Comparison of ENCODE assay signal across 8 mouse cellular contexts in genomic region chr1:40790324-40791141, GRCm38 (mm10). TPM values are rescaled to one million over a fixed set of nuclear protein-coding genes. Genes with fewer than 3 reads are reported as not detected.
DNase-seq lines count a peak whose midpoint lies in the region; ATAC-seq and TF ChIP-seq lines count a peak whose summit lies in the region.

Gene Mfsd9, minus strand, starts transcription at chr1:40790687.

- DNase-seq in adrenal gland, postnatal 14 days, result peak; percentile 95
- peak; percentile 94 for DNase-seq in embryonic facial prominence, embryonic 10.5 days (ENCODE audit: low spot score)
- DNase-seq in left cerebral cortex, postnatal 4 days, result peak; percentile 93
- DNase-seq in midbrain, embryonic 11.5 days (ENCODE audit: low spot score, missing footprints), result peak; percentile 99
- DNase-seq in right cerebral cortex, postnatal 4 days, result peak; percentile 93
- DNase-seq in yolk sac, embryonic 10.5 days (ENCODE audit: low spot score), result peak; percentile 86

- H3K9ac ChIP-seq in intestine, postnatal 0 days (ENCODE audit: low read depth, low read length), result peak within 1 kb of the TSS; percentile 64
- H3K9ac ChIP-seq in midbrain, embryonic 11.5 days (ENCODE audit: low read length), result peak within 1 kb of the TSS; percentile 58

- no peaks in the 10 kb centered on the region for H3K36me3 ChIP-seq in embryonic facial prominence, embryonic 10.5 days (replicated peaks)
- H3K36me3 ChIP-seq in intestine, postnatal 0 days (ENCODE audit: control insufficient read depth, insufficient read depth), result no peaks in the 10 kb centered on the region
- H3K36me3 ChIP-seq in midbrain, embryonic 11.5 days (ENCODE audit: control insufficient read depth, insufficient read depth, low read length), result no peaks in the 10 kb centered on the region

- peaks cover 9% of the 10 kb centered on the region; the same call in 1 of the 2 replicates for H3K4me1 ChIP-seq in embryonic facial prominence, embryonic 10.5 days
- no peaks in the 10 kb centered on the region for H3K4me1 ChIP-seq in intestine, postnatal 0 days (replicated peaks; ENCODE audit: control insufficient read depth, insufficient read depth, low read length)
- peaks cover 4% of the 10 kb centered on the region; the same call in 1 of the 2 replicates for H3K4me1 ChIP-seq in midbrain, embryonic 11.5 days (ENCODE audit: control insufficient read depth, insufficient read depth, low read length)

- peak within 1 kb of the TSS; percentile 78 for H3K4me3 ChIP-seq in embryonic facial prominence, embryonic 10.5 days
- H3K4me3 ChIP-seq in intestine, postnatal 0 days (ENCODE audit: low read depth, low read length), result peak within 1 kb of the TSS; percentile 71
- peak within 1 kb of the TSS; percentile 69 for H3K4me3 ChIP-seq in midbrain, embryonic 11.5 days (ENCODE audit: low read depth, low read length)

- peak within 1 kb of the TSS; percentile 80 for H3K27ac ChIP-seq in embryonic facial prominence, embryonic 10.5 days (replicated peaks)
- H3K27ac ChIP-seq in intestine, postnatal 0 days (ENCODE audit: low read depth, low read length), result no peak within 1 kb of the TSS; the same call in 1 of the 2 replicates
- H3K27ac ChIP-seq in midbrain, embryonic 11.5 days (ENCODE audit: low read depth, low read length), result no peak within 1 kb of the TSS

- no peaks in the 10 kb centered on the region for H3K9me3 ChIP-seq in embryonic facial prominence, embryonic 10.5 days
- H3K9me3 ChIP-seq in intestine, postnatal 0 days (ENCODE audit: control insufficient read depth), result no peaks in the 10 kb centered on the region
- H3K9me3 ChIP-seq in midbrain, embryonic 11.5 days (ENCODE audit: control insufficient read depth, low read length), result no peaks in the 10 kb centered on the region

- intact Hi-C loops in left cerebral cortex, postnatal 4 days (cut with DNase I), result no loop called here

- H3K4me2 ChIP-seq in intestine, postnatal 0 days (replicated peaks; ENCODE audit: low read depth), result peak within 1 kb of the TSS; percentile 80
- H3K4me2 ChIP-seq in midbrain, embryonic 11.5 days, result peak within 1 kb of the TSS; percentile 70

- peak; percentile 94 for ATAC-seq in granulocyte monocyte progenitor cell, adult 5-6 weeks (replicated peaks; ENCODE audit: poor library complexity, severe bottlenecking)
- ATAC-seq in intestine, postnatal 0 days, result peak; percentile 85
- peak; percentile 95 for ATAC-seq in midbrain, embryonic 11.5 days (ENCODE audit: low FRiP score)

- WGBS in embryonic facial prominence, embryonic 10.5 days, result 5% methylated on average over 38 of the region's 38 CpGs
- 6% methylated on average over 38 of the region's 38 CpGs for WGBS in intestine, postnatal 0 days
- WGBS in midbrain, embryonic 11.5 days, result 6% methylated on average over 38 of the region's 38 CpGs

- TF ChIP-seq CTCF in intestine, postnatal 0 days (IDR thresholded peaks at IDR 0.05; ENCODE audit: low read depth), result no peak

- H3K27me3 ChIP-seq in embryonic facial prominence, embryonic 10.5 days (replicated peaks; ENCODE audit: low read depth, poor library complexity, severe bottlenecking), result 0 out of 2 replicates have a peak, but pooled peaks cover 7% of the 10 kb centered on the region
- H3K27me3 ChIP-seq in intestine, postnatal 0 days (replicated peaks; ENCODE audit: control insufficient read depth, insufficient read depth, low read length), result no peaks in the 10 kb centered on the region
- H3K27me3 ChIP-seq in midbrain, embryonic 11.5 days (ENCODE audit: control insufficient read depth, insufficient read depth, low read length), result no peaks in the 10 kb centered on the region

RNA-seq across cellular contexts. Expression of gene Mfsd9, which starts in this region (rescaled TPM):
- total RNA-seq in adrenal gland, postnatal 14 days (2021), result 2.6 and 3.2 TPM in 2 replicates
- polyA plus RNA-seq in embryonic facial prominence, embryonic 10.5 days (2016; fragmentation: Nextera tagmentation; extraction: Ambion mirVana), result 1.9 and 3.0 TPM in 2 replicates
- 1.1 and 1.6 TPM in 2 replicates for total RNA-seq in granulocyte monocyte progenitor cell, adult 5-6 weeks (2014; fragmentation: Nextera tagmentation)
- 0.88 and 1.2 TPM in 2 replicates for total RNA-seq in granulocyte monocyte progenitor cell, adult 5-6 weeks (2017)
- polyA plus RNA-seq in intestine, postnatal 0 days (2015; fragmentation: Nextera tagmentation; extraction: Ambion mirVana), result 7.6 and 7.8 TPM in 2 replicates
- total RNA-seq in left cerebral cortex, postnatal 4 days (2021), result 1 to 10 TPM; 9.1 to 9.7 TPM
- polyA plus RNA-seq in midbrain, embryonic 11.5 days (2014; fragmentation: Nextera tagmentation; extraction: Ambion mirVana), result 3.0 and 4.0 TPM in 2 replicates
